Mouse (Mus musculus): ENCODE results near the gene Gm5615.

Gm5615 gene

DNA sequence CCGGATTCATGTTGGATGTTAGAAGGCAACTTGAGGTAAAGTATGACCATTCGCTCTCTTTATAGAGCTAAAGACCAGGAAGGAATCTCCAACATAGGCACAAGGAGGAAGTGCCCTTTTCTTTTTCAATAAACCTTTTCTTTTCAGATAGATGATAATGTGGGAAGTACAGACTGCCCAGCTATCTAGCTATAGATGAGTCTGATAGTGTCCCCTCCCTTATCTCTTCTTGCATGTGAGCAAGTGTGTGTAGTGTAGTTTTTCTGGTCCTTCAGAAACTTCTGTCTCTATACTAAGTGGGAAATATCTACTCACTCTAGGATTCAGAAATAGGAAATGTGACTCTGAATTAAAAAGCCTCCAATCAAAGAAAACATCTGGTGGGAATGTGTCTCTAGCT lies at the start of gene Gm5615:
TSS of gene Gm5615 (minus strand) at position 101 of the 400 bp plus-strand sequence.
- DNase-seq = no peak

DNA sequence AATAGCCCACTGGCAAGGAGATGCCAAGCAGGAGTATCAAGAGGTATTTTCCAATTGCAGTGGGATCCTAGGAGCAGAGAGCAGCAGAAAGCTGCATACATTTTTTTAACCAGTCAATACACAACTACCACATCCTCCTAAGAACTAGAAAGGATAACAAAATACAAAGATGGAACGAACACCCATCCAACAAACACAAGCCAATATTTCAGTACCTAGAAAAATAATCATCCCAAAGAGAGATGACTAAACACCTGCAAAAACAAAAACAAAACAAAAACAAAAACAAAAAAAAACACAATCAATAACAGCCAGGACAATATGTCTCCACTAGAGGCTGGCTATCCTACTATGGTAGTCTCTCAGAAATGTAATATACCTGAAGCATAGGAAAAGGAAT lies 40.8 kb upstream of the Gm5615 start, which contains the start of gene Gm17689:
TSS of gene Gm17689 (minus strand) at position 101 of the 400 bp plus-strand sequence.
- DNase-seq = no peak

DNA sequence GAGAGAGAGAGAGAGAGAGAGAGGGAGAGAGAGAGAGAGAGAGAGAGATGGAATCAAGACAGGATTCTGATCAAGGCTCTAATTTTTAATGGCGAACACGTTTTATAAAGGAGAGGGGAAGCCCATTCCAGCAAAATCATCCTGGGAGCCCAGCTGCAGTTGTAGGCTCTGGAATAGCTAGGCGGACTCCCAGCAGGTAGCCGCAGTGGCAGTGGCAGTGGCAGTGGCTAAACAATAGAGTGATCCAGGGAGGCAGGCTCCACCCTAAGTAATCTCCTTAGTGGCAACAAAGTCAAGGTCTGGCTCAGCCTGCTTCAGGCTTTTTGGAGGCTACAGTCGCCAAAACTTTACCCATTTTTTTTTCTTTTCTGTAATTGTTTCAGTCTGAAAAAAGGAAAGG lies 37.6 kb downstream of the Gm5615 start:
- DNase-seq = no peak

DNA sequence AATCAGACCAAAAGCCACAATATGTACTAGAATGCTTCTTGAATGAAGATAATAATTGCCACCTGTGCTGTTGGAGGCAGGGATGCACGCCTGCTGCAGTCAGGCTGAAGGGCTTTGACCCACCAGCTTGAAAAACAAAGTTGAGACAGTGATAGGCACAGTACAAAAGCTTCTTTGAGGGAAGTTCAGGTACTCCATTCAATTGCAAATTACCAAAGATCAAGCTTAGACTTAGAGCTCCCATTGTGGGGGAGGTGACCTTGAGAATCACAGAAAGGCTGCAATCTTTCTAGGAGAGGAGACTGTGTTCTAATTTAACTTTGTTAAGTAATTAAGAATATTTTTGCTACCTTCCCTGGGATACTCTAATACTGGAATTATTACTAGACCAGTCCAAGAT lies 45.9 kb downstream of the Gm5615 start:
- no peak for DNase-seq

DNA sequence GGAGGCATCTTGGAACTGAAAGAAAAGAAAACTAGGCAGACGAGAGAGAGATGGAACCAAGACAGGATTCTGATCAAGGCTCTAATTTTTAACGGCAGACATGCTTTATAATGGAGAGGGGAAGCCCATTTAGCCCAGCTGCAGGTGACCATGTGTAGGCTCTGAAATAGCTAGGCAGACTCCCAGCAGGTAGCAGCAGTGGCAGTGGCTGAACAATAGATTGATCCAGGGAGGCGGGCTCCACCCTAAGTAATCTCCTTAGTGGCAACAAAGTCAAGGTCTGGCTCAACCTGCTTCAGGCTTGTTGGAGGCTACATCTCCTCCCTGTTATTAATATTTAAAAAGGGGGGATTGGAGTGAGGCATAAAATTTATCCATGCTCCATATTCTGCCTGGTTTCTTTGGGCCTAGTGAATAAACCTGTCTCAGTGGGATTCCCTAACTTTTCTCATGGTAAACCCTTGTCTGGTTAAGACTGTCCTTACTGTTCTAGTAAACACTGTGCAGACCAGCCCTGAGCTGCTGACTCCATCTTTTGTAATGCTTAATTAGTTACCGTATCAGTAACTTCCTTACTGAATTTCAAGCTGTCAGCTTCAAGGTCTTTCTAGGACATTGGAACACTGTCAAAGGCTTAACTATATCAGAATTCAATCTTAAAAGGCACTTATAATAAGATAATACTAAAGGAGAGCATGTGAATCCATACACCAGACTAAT lies 47.1 kb downstream of the Gm5615 start:
- DNase-seq = no peak
